Mouse (Mus musculus): Measurements from ENCODE around the gene Fibp. TPM values are rescaled to one million over a fixed set of nuclear protein-coding genes. Genes with fewer than 3 reads are reported as not detected.
"Not testable (repeated sequence)": the region's sequence is repeated elsewhere in the genome, so short reads cannot be mapped to it uniquely, and the experiment has no call there.

The Fibp gene
- polyA plus RNA-seq, 1 experiment from 2014 or later = 101 TPM

- peaks cover 50% of the 10 kb centered on the region for H3K36me3 ChIP-seq (ENCODE audit: control insufficient read depth, insufficient read depth, low read length)
- peak; percentile 11; the same call in 1 of the 2 replicates for ATAC-seq (ENCODE audit: insufficient number of reproducible peaks, insufficient read depth, low FRiP score, low read depth)
- peak overlapping the region; percentile 98 to 99 for H3K4me3 ChIP-seq (ENCODE audit: control insufficient read depth in 1 of 2, insufficient read depth in 1 of 2, low read depth in 1 of 2, low read length in 2 of 2)
- peak overlapping the region; percentile 99 for H3K9ac ChIP-seq (ENCODE audit: low read length)
- peaks cover 11 to 27% of the 10 kb centered on the region in 2 experiments for H3K4me1 ChIP-seq (ENCODE audit: control insufficient read depth in 2 of 2, insufficient read depth in 2 of 2, low read length in 2 of 2)
- H3K9me3 ChIP-seq (ENCODE audit: control insufficient read depth, low read length) = no peaks in the 10 kb centered on the region
- no peaks in the 10 kb centered on the region for H3K27me3 ChIP-seq (ENCODE audit: control insufficient read depth, insufficient read depth, low read length)
- H3K27ac ChIP-seq (replicated peaks in 1 of 2; ENCODE audit: control insufficient read depth in 1 of 2, insufficient read depth in 1 of 2, low read depth in 2 of 2, low read length in 2 of 2) = peak overlapping the region; percentile 96 to 100
- H3K4me2 ChIP-seq (ENCODE audit: low read length) = peak overlapping the region; percentile 92
- WGBS = 0% methylated on average over 57 of the region's 59 CpGs
Measured at GRCm38 (mm10) chr19:5490898-5491708, 30.7 kb downstream of the Fibp start.

GRCm38 (mm10) chr19:5492641-5493040 is 32.2 kb downstream of the Fibp start:
- H3K4me2 ChIP-seq (ENCODE audit: low read length) = no peak overlapping the region
- ATAC-seq (ENCODE audit: insufficient number of reproducible peaks, insufficient read depth, low FRiP score, low read depth) = no peak
- H3K4me3 ChIP-seq (ENCODE audit: control insufficient read depth in 1 of 2, insufficient read depth in 1 of 2, low read depth in 1 of 2, low read length in 2 of 2) = no peak overlapping the region
- no peak overlapping the region for H3K9ac ChIP-seq (ENCODE audit: low read length)
- no peak overlapping the region for H3K27ac ChIP-seq (replicated peaks in 1 of 2; ENCODE audit: control insufficient read depth in 1 of 2, insufficient read depth in 1 of 2, low read depth in 2 of 2, low read length in 2 of 2)
- H3K9me3 ChIP-seq (ENCODE audit: control insufficient read depth, low read length) = no peaks in the 10 kb centered on the region
- peaks cover 8 to 15% of the 10 kb centered on the region in 2 experiments for H3K4me1 ChIP-seq (ENCODE audit: control insufficient read depth in 2 of 2, insufficient read depth in 2 of 2, low read length in 2 of 2)
- H3K27me3 ChIP-seq (ENCODE audit: control insufficient read depth, insufficient read depth, low read length) = no peaks in the 10 kb centered on the region
- H3K36me3 ChIP-seq (ENCODE audit: control insufficient read depth, insufficient read depth, low read length) = peaks cover 59% of the 10 kb centered on the region
- 79% methylated on average over 4 of the region's 4 CpGs for WGBS

GRCm38 (mm10) chr19:5493301-5493721 is 32.9 kb downstream of the Fibp start:
- not testable (repeated sequence) for ATAC-seq (ENCODE audit: insufficient number of reproducible peaks, insufficient read depth, low FRiP score, low read depth)

GRCm38 (mm10) chr19:5494314-5494713 is 33.9 kb downstream of the Fibp start:
- no peak overlapping the region for H3K9ac ChIP-seq (ENCODE audit: low read length)

More at GRCm38 (mm10) chr19:5493301-5493721, 32.9 kb downstream of the Fibp start:
- not testable (repeated sequence) for H3K4me2 ChIP-seq (ENCODE audit: low read length); H3K9me3 ChIP-seq (ENCODE audit: control insufficient read depth, low read length); H3K4me3 ChIP-seq (ENCODE audit: control insufficient read depth in 1 of 2, insufficient read depth in 1 of 2, low read depth in 1 of 2, low read length in 2 of 2); H3K27me3 ChIP-seq (ENCODE audit: control insufficient read depth, insufficient read depth, low read length); H3K27ac ChIP-seq (replicated peaks in 1 of 2; ENCODE audit: control insufficient read depth in 1 of 2, insufficient read depth in 1 of 2, low read depth in 2 of 2, low read length in 2 of 2); H3K9ac ChIP-seq (ENCODE audit: low read length)
- Histone ChIP-seq H3K4me1 (ENCODE audit: control insufficient read depth in 2 of 2, insufficient read depth in 2 of 2, low read length in 2 of 2) (peaks cover 8 to 14% of the 10 kb centered on the region in 2 experiments), H3K36me3 (ENCODE audit: control insufficient read depth, insufficient read depth, low read length) (peaks cover 64% of the 10 kb centered on the region)
- 64% methylated on average over 9 of the region's 9 CpGs for WGBS

GRCm38 (mm10) chr19:5495353-5496051 is 35.1 kb downstream of the Fibp start:
- 73% methylated on average over 12 of the region's 12 CpGs for WGBS
- no peak overlapping the region for H3K27ac ChIP-seq (replicated peaks in 1 of 2; ENCODE audit: control insufficient read depth in 1 of 2, insufficient read depth in 1 of 2, low read depth in 2 of 2, low read length in 2 of 2)
- H3K9ac ChIP-seq (ENCODE audit: low read length) = no peak overlapping the region
- no peaks in the 10 kb centered on the region for H3K9me3 ChIP-seq (ENCODE audit: control insufficient read depth, low read length)
- H3K4me3 ChIP-seq (ENCODE audit: control insufficient read depth in 1 of 2, insufficient read depth in 1 of 2, low read depth in 1 of 2, low read length in 2 of 2) = no peak overlapping the region
- no peaks in the 10 kb centered on the region for H3K27me3 ChIP-seq (ENCODE audit: control insufficient read depth, insufficient read depth, low read length)
- H3K4me2 ChIP-seq (ENCODE audit: low read length) = no peak overlapping the region
- peaks cover 0 to 14% of the 10 kb centered on the region in 2 experiments; a peak in 2 of 4 replicates for H3K4me1 ChIP-seq (ENCODE audit: control insufficient read depth in 2 of 2, insufficient read depth in 2 of 2, low read length in 2 of 2)
- peaks cover 69% of the 10 kb centered on the region for H3K36me3 ChIP-seq (ENCODE audit: control insufficient read depth, insufficient read depth, low read length)
- no peak for ATAC-seq (ENCODE audit: insufficient number of reproducible peaks, insufficient read depth, low FRiP score, low read depth)

More at GRCm38 (mm10) chr19:5494314-5494713, 33.9 kb downstream of the Fibp start:
- Histone ChIP-seq H3K4me3 (ENCODE audit: control insufficient read depth in 1 of 2, insufficient read depth in 1 of 2, low read depth in 1 of 2, low read length in 2 of 2) (no peak overlapping the region), H3K4me1 (ENCODE audit: control insufficient read depth in 2 of 2, insufficient read depth in 2 of 2, low read length in 2 of 2) (peaks cover 3 to 14% of the 10 kb centered on the region in 2 experiments; a peak in 3 of 4 replicates), H3K27ac (replicated peaks in 1 of 2; ENCODE audit: control insufficient read depth in 1 of 2, insufficient read depth in 1 of 2, low read depth in 2 of 2, low read length in 2 of 2) (no peak overlapping the region), H3K27me3 (ENCODE audit: control insufficient read depth, insufficient read depth, low read length) (no peaks in the 10 kb centered on the region), H3K36me3 (ENCODE audit: control insufficient read depth, insufficient read depth, low read length) (peaks cover 69% of the 10 kb centered on the region), H3K4me2 (ENCODE audit: low read length) (no peak overlapping the region), H3K9me3 (ENCODE audit: control insufficient read depth, low read length) (no peaks in the 10 kb centered on the region)
- WGBS = 81% methylated on average over 3 of the region's 3 CpGs
- no peak for ATAC-seq (ENCODE audit: insufficient number of reproducible peaks, insufficient read depth, low FRiP score, low read depth)

- H3K9ac ChIP-seq (ENCODE audit: low read length) = no peak overlapping the region
- H3K4me1 ChIP-seq (ENCODE audit: control insufficient read depth in 2 of 2, insufficient read depth in 2 of 2, low read length in 2 of 2) = peaks cover 0 to 14% of the 10 kb centered on the region in 2 experiments; a peak in 2 of 4 replicates
- no peak for ATAC-seq (ENCODE audit: insufficient number of reproducible peaks, insufficient read depth, low FRiP score, low read depth)
- H3K4me3 ChIP-seq (ENCODE audit: control insufficient read depth in 1 of 2, insufficient read depth in 1 of 2, low read depth in 1 of 2, low read length in 2 of 2) = no peak overlapping the region
- no peak overlapping the region for H3K4me2 ChIP-seq (ENCODE audit: low read length)
- no peak overlapping the region for H3K27ac ChIP-seq (replicated peaks in 1 of 2; ENCODE audit: control insufficient read depth in 1 of 2, insufficient read depth in 1 of 2, low read depth in 2 of 2, low read length in 2 of 2)
- no peaks in the 10 kb centered on the region for H3K27me3 ChIP-seq (ENCODE audit: control insufficient read depth, insufficient read depth, low read length)
- no peaks in the 10 kb centered on the region for H3K9me3 ChIP-seq (ENCODE audit: control insufficient read depth, low read length)
- WGBS = 85% methylated on average over 16 of the region's 16 CpGs
- H3K36me3 ChIP-seq (ENCODE audit: control insufficient read depth, insufficient read depth, low read length) = peaks cover 69% of the 10 kb centered on the region
Measured at GRCm38 (mm10) chr19:5496052-5496370, 35.6 kb downstream of the Fibp start.

GRCm38 (mm10) chr19:5500330-5500875 is 40.0 kb downstream of the Fibp start:
- no peak for ATAC-seq (ENCODE audit: insufficient number of reproducible peaks, insufficient read depth, low FRiP score, low read depth)
- WGBS = 90% methylated on average over 2 of the region's 2 CpGs
- Histone ChIP-seq H3K27ac (replicated peaks in 1 of 2; ENCODE audit: control insufficient read depth in 1 of 2, insufficient read depth in 1 of 2, low read depth in 2 of 2, low read length in 2 of 2) (no peak overlapping the region), H3K9ac (ENCODE audit: low read length) (no peak overlapping the region), H3K4me1 (ENCODE audit: control insufficient read depth in 2 of 2, insufficient read depth in 2 of 2, low read length in 2 of 2) (no peaks in the 10 kb centered on the region), H3K36me3 (ENCODE audit: control insufficient read depth, insufficient read depth, low read length) (peaks cover 42% of the 10 kb centered on the region), H3K4me3 (ENCODE audit: control insufficient read depth in 1 of 2, insufficient read depth in 1 of 2, low read depth in 1 of 2, low read length in 2 of 2) (no peak overlapping the region), H3K27me3 (ENCODE audit: control insufficient read depth, insufficient read depth, low read length) (no peaks in the 10 kb centered on the region), H3K4me2 (ENCODE audit: low read length) (no peak overlapping the region), H3K9me3 (ENCODE audit: control insufficient read depth, low read length) (no peaks in the 10 kb centered on the region)

Data from heart, embryonic 14.5 days (tissue).